Comparison of ENCODE assay signal across 11 mouse cellular contexts in the genomic region with DNA sequence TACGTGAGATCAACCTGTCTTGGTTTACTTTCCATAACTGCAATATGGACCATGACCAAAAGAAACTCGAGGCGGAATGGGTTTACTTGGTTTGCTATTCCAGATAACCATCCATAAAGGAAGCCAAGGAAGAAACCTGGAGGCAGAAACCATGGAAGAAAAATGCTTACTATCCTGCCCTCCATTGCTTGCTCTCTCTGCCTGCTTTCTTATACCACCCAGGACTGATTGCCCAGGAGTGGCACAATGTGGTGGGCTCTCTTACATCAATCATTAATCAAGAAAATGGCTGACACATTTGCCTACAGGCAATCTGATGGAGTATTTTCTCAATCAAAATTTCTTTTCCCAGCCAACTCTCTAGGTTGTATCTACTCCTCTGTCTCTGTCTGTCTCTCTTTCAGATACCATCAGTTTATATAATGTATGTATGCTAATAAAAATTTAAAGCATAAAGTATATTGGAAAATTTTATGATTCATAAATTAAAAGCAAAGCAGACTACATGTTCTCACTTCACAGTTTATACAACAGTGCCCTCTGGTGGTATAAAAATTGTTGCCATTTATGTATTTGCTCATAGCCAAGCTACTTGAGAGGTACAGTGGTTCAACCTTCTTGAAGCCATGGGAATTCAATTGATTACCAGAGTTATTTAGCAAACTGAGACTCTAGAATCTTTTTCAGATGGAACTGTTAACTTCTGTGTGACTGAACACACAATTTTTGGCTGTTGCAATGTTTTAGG.
DNase-seq lines count a peak whose midpoint lies in the region; ATAC-seq and TF ChIP-seq lines count a peak whose summit lies in the region.
"Had no signal": no experiment of that assay in that cellular context is flagged by ENCODE, and none has a peak within 500 bp of the region (broad histone marks: within the 10 kb centered on the region; RNA-seq: fewer than 3 reads in every experiment).

No protein-coding gene starts in this region.

- no peak overlapping the region for H3K27ac ChIP-seq in embryonic facial prominence, embryonic 11.5 days (replicated peaks; ENCODE audit: low read depth, low read length)
- H3K27ac ChIP-seq in embryonic facial prominence, embryonic 10.5 days (replicated peaks), result no peak overlapping the region
- no peak overlapping the region for H3K27ac ChIP-seq in liver, postnatal 0 days (ENCODE audit: low read depth)
- H3K27ac ChIP-seq in liver, embryonic 12.5 days, result no peak overlapping the region
- H3K27ac ChIP-seq: heart, embryonic 15.5 days had no signal

- DNase-seq in embryonic facial prominence, embryonic 11.5 days (ENCODE audit: low spot score), result peak; percentile 90
- no peak for DNase-seq in embryonic facial prominence, embryonic 10.5 days (ENCODE audit: low spot score)
- no peak for DNase-seq in liver, postnatal 0 days
- DNase-seq in cerebellum, postnatal 14 days, result peak; percentile 58 to 83
- peak; percentile 72 for DNase-seq in hindlimb bud, embryonic 11.5 days (ENCODE audit: extremely low spot score, low read depth, low spot score)
- DNase-seq in spleen, postnatal 14 days (ENCODE audit: low spot score in 2 of 2), result no peak

- peak; percentile 73 for TF ChIP-seq CTCF in liver, postnatal 0 days (IDR thresholded peaks at IDR 0.05; ENCODE audit: low read depth)

- no peak overlapping the region for H3K9ac ChIP-seq in embryonic facial prominence, embryonic 11.5 days (replicated peaks; ENCODE audit: low read length)
- H3K9ac ChIP-seq in liver, postnatal 0 days (replicated peaks), result no peak overlapping the region
- no peak overlapping the region for H3K9ac ChIP-seq in liver, embryonic 12.5 days
- H3K9ac ChIP-seq: heart, embryonic 15.5 days had no signal

- no peaks in the 10 kb centered on the region for H3K36me3 ChIP-seq in embryonic facial prominence, embryonic 11.5 days (replicated peaks; ENCODE audit: control insufficient read depth, insufficient read depth, low read depth, low read length)
- no peaks in the 10 kb centered on the region for H3K36me3 ChIP-seq in embryonic facial prominence, embryonic 10.5 days (replicated peaks)
- no peaks in the 10 kb centered on the region for H3K36me3 ChIP-seq in liver, postnatal 0 days (replicated peaks; ENCODE audit: insufficient read depth, low read length)
- H3K36me3 ChIP-seq in liver, embryonic 12.5 days, result no peaks in the 10 kb centered on the region
- H3K36me3 ChIP-seq: G1E; heart, embryonic 15.5 days had no signal

- 77% methylated on average over 3 of the region's 3 CpGs for WGBS in embryonic facial prominence, embryonic 11.5 days
- 82% methylated on average over 3 of the region's 3 CpGs for WGBS in embryonic facial prominence, embryonic 10.5 days
- WGBS in liver, postnatal 0 days (ENCODE audit: insufficient replicate concordance), result 64% methylated on average over 3 of the region's 3 CpGs
- 47% methylated on average over 3 of the region's 3 CpGs for WGBS in liver, embryonic 12.5 days (ENCODE audit: insufficient replicate concordance)

- H3K4me2 ChIP-seq in embryonic facial prominence, embryonic 11.5 days (ENCODE audit: low read depth, low read length), result no peak overlapping the region
- no peak overlapping the region for H3K4me2 ChIP-seq in liver, postnatal 0 days (ENCODE audit: low read depth, low read length)
- H3K4me2 ChIP-seq in liver, embryonic 12.5 days, result no peak overlapping the region
- H3K4me2 ChIP-seq: heart, embryonic 15.5 days had no signal

- no peak overlapping the region for H3K4me3 ChIP-seq in embryonic facial prominence, embryonic 11.5 days (ENCODE audit: low read depth, low read length)
- no peak overlapping the region for H3K4me3 ChIP-seq in embryonic facial prominence, embryonic 10.5 days
- H3K4me3 ChIP-seq in liver, postnatal 0 days (ENCODE audit: low read depth, low read length), result no peak overlapping the region
- H3K4me3 ChIP-seq in liver, embryonic 12.5 days, result no peak overlapping the region
- H3K4me3 ChIP-seq: heart, embryonic 15.5 days; myocyte had no signal

- no peaks in the 10 kb centered on the region for H3K9me3 ChIP-seq in embryonic facial prominence, embryonic 11.5 days (replicated peaks; ENCODE audit: control insufficient read depth, low read length)
- H3K9me3 ChIP-seq in embryonic facial prominence, embryonic 10.5 days, result no peaks in the 10 kb centered on the region
- H3K9me3 ChIP-seq in liver, postnatal 0 days (ENCODE audit: low read length), result no peaks in the 10 kb centered on the region
- H3K9me3 ChIP-seq in liver, embryonic 12.5 days (replicated peaks), result no peaks in the 10 kb centered on the region
- H3K9me3 ChIP-seq: G1E; heart, embryonic 15.5 days had no signal

- no peaks in the 10 kb centered on the region for H3K27me3 ChIP-seq in embryonic facial prominence, embryonic 11.5 days (ENCODE audit: control insufficient read depth, insufficient read depth, low read length)
- H3K27me3 ChIP-seq in embryonic facial prominence, embryonic 10.5 days (replicated peaks; ENCODE audit: low read depth, poor library complexity, severe bottlenecking), result no peaks in the 10 kb centered on the region
- H3K27me3 ChIP-seq in liver, postnatal 0 days (ENCODE audit: insufficient read depth, low read length), result no peaks in the 10 kb centered on the region
- no peaks in the 10 kb centered on the region for H3K27me3 ChIP-seq in liver, embryonic 12.5 days (replicated peaks)

- no peak; the same call in 1 of the 2 replicates for ATAC-seq in embryonic facial prominence, embryonic 11.5 days (replicated peaks; ENCODE audit: insufficient number of reproducible peaks, low FRiP score, low TSS enrichment, low read depth)
- ATAC-seq in liver, postnatal 0 days, result no peak
- no peak for ATAC-seq in liver, embryonic 12.5 days
- ATAC-seq in monocyte, adult 5-6 weeks (replicated peaks; ENCODE audit: insufficient number of reproducible peaks, low FRiP score, low TSS enrichment, poor library complexity, severe bottlenecking), result peak; percentile 66; the same call in 1 of the 2 replicates

- H3K4me1 ChIP-seq in embryonic facial prominence, embryonic 11.5 days (ENCODE audit: control insufficient read depth, insufficient read depth, low read length), result no peaks in the 10 kb centered on the region
- H3K4me1 ChIP-seq in embryonic facial prominence, embryonic 10.5 days, result no peaks in the 10 kb centered on the region
- no peaks in the 10 kb centered on the region for H3K4me1 ChIP-seq in liver, postnatal 0 days (ENCODE audit: insufficient read depth)
- H3K4me1 ChIP-seq in liver, embryonic 12.5 days, result no peaks in the 10 kb centered on the region
- H3K4me1 ChIP-seq: heart, embryonic 15.5 days had no signal

- no peak for TF ChIP-seq EP300 in liver, postnatal 0 days (IDR thresholded peaks at IDR 0.05; ENCODE audit: low read depth)

Comparison
In these comparisons a context has a peak if more than half of its experiments do, and no peak if none do; other contexts are left out.
1. DNase-seq: peak in embryonic facial prominence, embryonic 11.5 days (single experiment), cerebellum, postnatal 14 days (2 of 2) and hindlimb bud, embryonic 11.5 days (single experiment); none in embryonic facial prominence, embryonic 10.5 days (single experiment), liver, postnatal 0 days (single experiment) and spleen, postnatal 14 days (0 of 2).